Mouse (Mus musculus) stomach, embryonic 16.5 days (tissue): ENCODE measurements around the gene Hoxc13. TPM values are rescaled to one million over a fixed set of nuclear protein-coding genes. Genes with fewer than 3 reads are reported as not detected.

Experiments used
- ATAC-seq: fragments of 200-750 bp; cut with Nextera tagmentation; 2 replicates; pipeline ENCODE4 v1.8.0; 2017; ENCODE audit warnings: moderate number of reproducible peaks, moderate TSS enrichment; ENCODE audit not compliant: insufficient read depth, low FRiP score
- H3K27ac ChIP-seq: fragments of 300-500 bp; sonication (generic); 2 replicates; pipeline ENCODE4 v1.5.1; 2014; ENCODE audit warnings: low read length
- H3K27me3 ChIP-seq: fragments of 300-500 bp; sonication (generic); 2 replicates; pipeline ENCODE4 v1.6.1; 2014; ENCODE audit warnings: low read length, control low read depth, mixed read lengths; ENCODE audit not compliant: control insufficient read depth, insufficient read depth
- H3K36me3 ChIP-seq: fragments of 300-500 bp; sonication (generic); 2 replicates; pipeline ENCODE4 v1.6.1; 2014; ENCODE audit warnings: low read length; ENCODE audit not compliant: control insufficient read depth, insufficient read depth
- H3K4me1 ChIP-seq: fragments of 300-500 bp; sonication (generic); 2 replicates; pipeline ENCODE4 v1.6.1; 2014; ENCODE audit warnings: low read length, control low read depth, mixed read lengths; ENCODE audit not compliant: control insufficient read depth, insufficient read depth
- H3K4me2 ChIP-seq: fragments of 300-500 bp; sonication (generic); 2 replicates; pipeline ENCODE4 v1.6.1; 2014; ENCODE audit warnings: low read depth, low read length, mixed read lengths
- H3K4me3 ChIP-seq: fragments of 300-500 bp; sonication (generic); replicated peaks from 2 replicates; pipeline ENCODE4 v1.5.1; 2014; ENCODE audit warnings: mild to moderate bottlenecking, low read length
- H3K9ac ChIP-seq: fragments of 300-500 bp; sonication (generic); 2 replicates; pipeline ENCODE4 v1.6.1; 2014; ENCODE audit warnings: low read length
- H3K9me3 ChIP-seq: fragments of 300-500 bp; sonication (generic); replicated peaks from 2 replicates; pipeline ENCODE4 v1.6.1; 2016; ENCODE audit warnings: low read length, control low read depth; ENCODE audit not compliant: control insufficient read depth
- WGBS: fragments of 180-500 bp; shearing (Covaris S2); extraction: QIAGEN DNeasy Blood & Tissue Kit; methylation state at CpG from one replicate; pipeline ENCODE4 v1.1.7; 2014; 5-methylcytosine and 5-hydroxymethylcytosine counted together
- polyA plus RNA-seq: library from polyadenylated mRNA; unstranded; fragments of >200 nt; fragmentation: Nextera tagmentation; extraction: Ambion mirVana; gene quantifications from 2 replicates; pipeline ENCODE4 v1.2.1, GENCODE M21; 2015

Hoxc13 gene
- polyA plus RNA-seq, 1 experiment from 2014 or later: not detected

- WGBS: 1% methylated on average over 13 of the region's 13 CpGs
- no peaks in the 10 kb centered on the region for H3K4me1 ChIP-seq
- no peak overlapping the region for H3K4me2 ChIP-seq
- H3K36me3 ChIP-seq: no peaks in the 10 kb centered on the region
- no peak overlapping the region for H3K27ac ChIP-seq
- ATAC-seq: no peak
- no peak overlapping the region for H3K9ac ChIP-seq
- no peaks in the 10 kb centered on the region for H3K9me3 ChIP-seq
- H3K4me3 ChIP-seq: no peak overlapping the region
- H3K27me3 ChIP-seq: peaks cover 91% of the 10 kb centered on the region
Measured at GRCm38 (mm10) chr15:102959663-102960191, 38.8 kb downstream of the Hoxc13 start.

- Histone ChIP-seq H3K9ac (no peak overlapping the region), H3K9me3 (no peaks in the 10 kb centered on the region), H3K27ac (no peak overlapping the region), H3K4me1 (no peaks in the 10 kb centered on the region), H3K36me3 (no peaks in the 10 kb centered on the region), H3K4me2 (no peak overlapping the region), H3K4me3 (no peak overlapping the region), H3K27me3 (peaks cover 91% of the 10 kb centered on the region)
- WGBS: 3% methylated on average over 6 of the region's 6 CpGs
- no peak for ATAC-seq
Measured at GRCm38 (mm10) chr15:102961728-102962127, 40.8 kb downstream of the Hoxc13 start.

GRCm38 (mm10) chr15:102962492-102962891 is 41.6 kb downstream of the Hoxc13 start:
- Histone ChIP-seq H3K36me3 (no peaks in the 10 kb centered on the region), H3K9me3 (no peaks in the 10 kb centered on the region), H3K4me2 (no peak overlapping the region), H3K27ac (no peak overlapping the region), H3K4me3 (no peak overlapping the region), H3K4me1 (no peaks in the 10 kb centered on the region), H3K9ac (no peak overlapping the region), H3K27me3 (peaks cover 91% of the 10 kb centered on the region)
- ATAC-seq: no peak
- 2% methylated on average over 13 of the region's 13 CpGs for WGBS

GRCm38 (mm10) chr15:102963259-102963658 is 42.4 kb downstream of the Hoxc13 start:
- H3K9ac ChIP-seq: no peak overlapping the region
- H3K9me3 ChIP-seq: no peaks in the 10 kb centered on the region
- H3K36me3 ChIP-seq: no peaks in the 10 kb centered on the region
- no peak overlapping the region for H3K4me2 ChIP-seq
- H3K27ac ChIP-seq: no peak overlapping the region
- no peak overlapping the region for H3K4me3 ChIP-seq
- ATAC-seq: no peak
- H3K4me1 ChIP-seq: no peaks in the 10 kb centered on the region
- H3K27me3 ChIP-seq: peaks cover 89% of the 10 kb centered on the region
- 4% methylated on average over 8 of the region's 8 CpGs for WGBS

- Histone ChIP-seq H3K36me3 (no peaks in the 10 kb centered on the region), H3K9ac (no peak overlapping the region), H3K9me3 (no peaks in the 10 kb centered on the region), H3K4me3 (no peak overlapping the region), H3K4me1 (no peaks in the 10 kb centered on the region), H3K4me2 (no peak overlapping the region), H3K27me3 (peaks cover 90% of the 10 kb centered on the region), H3K27ac (no peak overlapping the region)
- ATAC-seq: no peak
- WGBS: 3% methylated on average over 28 of the region's 28 CpGs
Measured at GRCm38 (mm10) chr15:102963671-102964640, 43.1 kb downstream of the Hoxc13 start.

GRCm38 (mm10) chr15:102965003-102965891 is 44.3 kb downstream of the Hoxc13 start:
- Histone ChIP-seq H3K27me3 (peaks cover 93% of the 10 kb centered on the region), H3K36me3 (no peaks in the 10 kb centered on the region), H3K27ac (no peak overlapping the region), H3K4me1 (no peaks in the 10 kb centered on the region), H3K9me3 (no peaks in the 10 kb centered on the region), H3K9ac (no peak overlapping the region), H3K4me3 (no peak overlapping the region), H3K4me2 (no peak overlapping the region)
- ATAC-seq: no peak
- WGBS: 6% methylated on average over 26 of the region's 26 CpGs

- peaks cover 93% of the 10 kb centered on the region for H3K27me3 ChIP-seq
- H3K9ac ChIP-seq: no peak overlapping the region
- peak overlapping the region; percentile 33; the same call in 1 of the 2 replicates for H3K4me2 ChIP-seq
- ATAC-seq: peak; percentile 50; the same call in 1 of the 2 replicates
- no peak overlapping the region for H3K27ac ChIP-seq
- H3K4me1 ChIP-seq: no peaks in the 10 kb centered on the region
- peak overlapping the region; percentile 4; the same call in 1 of the 2 replicates for H3K4me3 ChIP-seq
- no peaks in the 10 kb centered on the region for H3K36me3 ChIP-seq
- 4% methylated on average over 29 of the region's 30 CpGs for WGBS
- H3K9me3 ChIP-seq: no peaks in the 10 kb centered on the region
Measured at GRCm38 (mm10) chr15:102965892-102966775, 45.2 kb downstream of the Hoxc13 start.

GRCm38 (mm10) chr15:102966776-102967311 is 45.9 kb downstream of the Hoxc13 start, which contains the start of gene Hoxc10:
Hoxc10 (plus strand) TSS chr15:102966796.
- Histone ChIP-seq H3K27me3 (peaks cover 93% of the 10 kb centered on the region), H3K4me2 (peak within 1 kb of the TSS; percentile 33; the same call in 1 of the 2 replicates), H3K4me1 (no peaks in the 10 kb centered on the region), H3K36me3 (no peaks in the 10 kb centered on the region), H3K4me3 (peak within 1 kb of the TSS; percentile 4; the same call in 1 of the 2 replicates), H3K27ac (no peak within 1 kb of the TSS), H3K9me3 (no peaks in the 10 kb centered on the region), H3K9ac (no peak within 1 kb of the TSS)
- ATAC-seq: no peak
- WGBS: 2% methylated on average over 27 of the region's 27 CpGs
